Mouse (Mus musculus) bone marrow, adult 2 months (tissue): ENCODE results near the gene Ccdc73. TPM values are rescaled to one million over a fixed set of nuclear protein-coding genes. Genes with fewer than 3 reads are reported as not detected.
A peak's percentile ranks its signal among the peaks of the same experiment; 100 is the strongest.

Experiments
- H3K27ac ChIP-seq: fragments of 200-500 bp; 2 replicates; pipeline ENCODE4 v1.5.1; 2012; ENCODE audit warnings: low read depth, mild to moderate bottlenecking, control low read depth, inconsistent platforms, low read length; ENCODE audit not compliant: control insufficient read depth, poor library complexity, insufficient read depth
- H3K4me1 ChIP-seq: fragments of 200-500 bp; 2 replicates; pipeline ENCODE4 v1.6.1; 2011; ENCODE audit warnings: low read length; ENCODE audit not compliant: control insufficient read depth, insufficient read depth
- H3K4me3 ChIP-seq: fragments of 200-500 bp; replicated peaks from 2 replicates; pipeline ENCODE3; 2011; ENCODE audit warnings: mild to moderate bottlenecking, low read depth, low read length, control low read depth; ENCODE audit not compliant: control insufficient read depth
- CTCF ChIP-seq: fragments of 200-500 bp; IDR thresholded peaks from 2 replicates; pipeline ENCODE4 v1.5.1; 2011; ENCODE audit warnings: low read length, control low read depth; ENCODE audit not compliant: control insufficient read depth, insufficient read depth
- POLR2A ChIP-seq: fragments of 200-500 bp; IDR thresholded peaks from 2 replicates; pipeline ENCODE4 v1.6.1; 2011; ENCODE audit warnings: low read depth, mild to moderate bottlenecking, control low read depth, low read length, borderline replicate concordance; ENCODE audit not compliant: control insufficient read depth
- whole genome bisulfite sequencing: fragments of 180-500 bp; shearing (Covaris S2); methylation state at CpG from one replicate; pipeline ENCODE4 v1.1.7; 2018; 5-methylcytosine and 5-hydroxymethylcytosine counted together
- polyA plus RNA-seq: library from polyadenylated mRNA; stranded (reverse); fragments of >200 nt; gene quantifications from 2 replicates; pipeline ENCODE4 v1.2.4, GENCODE M21; 2011; ENCODE audit warnings: low replicate concordance; ENCODE audit not compliant: missing spikeins, insufficient read depth, insufficient read length

The Ccdc73 gene
- polyA plus RNA-seq, 1 experiment: not detected

- H3K27ac ChIP-seq: no peak overlapping the region
- TF ChIP-seq CTCF (no peak), POLR2A (no peak)
Observed at GRCm38 (mm10) chr2:105007236-105007635, 139.6 kb downstream of the Ccdc73 start.

GRCm38 (mm10) chr2:105016192-105016966, 148.8 kb downstream of the Ccdc73 start:
- Histone ChIP-seq H3K4me1 (no peaks in the 10 kb centered on the region; the same call in 1 of the 2 replicates), H3K27ac (peak overlapping the region; percentile 69), H3K4me3 (peak overlapping the region; percentile 83)
- TF ChIP-seq POLR2A: no peak
- no peak for TF ChIP-seq CTCF
- WGBS: under 1% methylated on average over 43 of the region's 43 CpGs

More at GRCm38 (mm10) chr2:105007236-105007635, 139.6 kb downstream of the Ccdc73 start:
- Histone ChIP-seq H3K4me1 (no peaks in the 10 kb centered on the region), H3K4me3 (no peak overlapping the region)

- peak; percentile 51; the same call in 1 of the 2 replicates for TF ChIP-seq POLR2A
- no peak for TF ChIP-seq CTCF
- under 1% methylated on average over 25 of the region's 25 CpGs for WGBS
- Histone ChIP-seq H3K4me3 (peak within 1 kb of the TSS; percentile 83), H3K27ac (peak within 1 kb of the TSS; percentile 79), H3K4me1 (no peaks in the 10 kb centered on the region; the same call in 1 of the 2 replicates)
Observed at GRCm38 (mm10) chr2:105016967-105017287, 149.3 kb downstream of the Ccdc73 start, which contains the start of gene Eif3m. Gene Eif3m (minus strand): TSS chr2:105017080.

- 72% methylated on average over 3 of the region's 3 CpGs for WGBS
- Histone ChIP-seq H3K4me3 (peak overlapping the region; percentile 57), H3K27ac (peak overlapping the region; percentile 30; the same call in 1 of the 2 replicates), H3K4me1 (no peaks in the 10 kb centered on the region; the same call in 1 of the 2 replicates)
- TF ChIP-seq CTCF (no peak), POLR2A (no peak; the same call in 1 of the 2 replicates)
Observed at GRCm38 (mm10) chr2:105017802-105018201, 150.2 kb downstream of the Ccdc73 start.

GRCm38 (mm10) chr2:105019457-105019856, 151.9 kb downstream of the Ccdc73 start:
- Histone ChIP-seq H3K27ac (no peak overlapping the region), H3K4me3 (no peak overlapping the region), H3K4me1 (no peaks in the 10 kb centered on the region)
- TF ChIP-seq POLR2A: no peak
- no peak for TF ChIP-seq CTCF
- WGBS: 63% methylated on average over 1 of the region's 1 CpGs

- 88% methylated on average over 12 of the region's 12 CpGs for WGBS
- Histone ChIP-seq H3K27ac (peak overlapping the region; percentile 79), H3K4me3 (peak overlapping the region; percentile 37), H3K4me1 (no peaks in the 10 kb centered on the region)
- no peak for TF ChIP-seq CTCF
- TF ChIP-seq POLR2A: no peak
Observed at GRCm38 (mm10) chr2:105021256-105021655, 153.7 kb downstream of the Ccdc73 start.

- no peaks in the 10 kb centered on the region for H3K4me1 ChIP-seq
- 63% methylated on average over 2 of the region's 2 CpGs for WGBS
- H3K4me3 ChIP-seq: no peak overlapping the region
- TF ChIP-seq POLR2A (no peak), CTCF (no peak)
- H3K27ac ChIP-seq: peak overlapping the region; percentile 35; the same call in 1 of the 2 replicates
Observed at GRCm38 (mm10) chr2:105021836-105022235, 154.2 kb downstream of the Ccdc73 start.

- no peaks in the 10 kb centered on the region for H3K4me1 ChIP-seq
- no peak overlapping the region for H3K4me3 ChIP-seq
- TF ChIP-seq CTCF (no peak), POLR2A (no peak)
- WGBS: 78% methylated on average over 6 of the region's 6 CpGs
- no peak overlapping the region for H3K27ac ChIP-seq
Observed at GRCm38 (mm10) chr2:105023031-105023615, 155.5 kb downstream of the Ccdc73 start.
